Mouse (Mus musculus) midbrain, embryonic 11.5 days (tissue): ENCODE measurements at regions not wholly inside any gene's neighbourhood (a gene's known extent, or its start where the extent isn't known, plus 50 kb on each side); places are given as distances from the start of the nearest gene placed in this dataset.

ENCODE experiments used
- ATAC-seq: fragments of 200-750 bp; cut with Nextera tagmentation; 2 replicates; pipeline ENCODE4 v1.8.0; 2017; ENCODE audit warnings: moderate TSS enrichment, moderate library complexity; ENCODE audit not compliant: low FRiP score
- DNase-seq: peaks from one replicate; pipeline ENCODE4 v3.0.0; 2015; ENCODE audit warnings: low spot score; ENCODE audit errors: missing footprints
- H3K27ac ChIP-seq: fragments of 300-500 bp; sonication (generic); 2 replicates; pipeline ENCODE4 v1.5.1; 2014; ENCODE audit warnings: low read depth, low read length
- H3K27me3 ChIP-seq: fragments of 300-500 bp; sonication (generic); 2 replicates; pipeline ENCODE4 v1.6.1; 2014; ENCODE audit warnings: mild to moderate bottlenecking, low read length, moderate library complexity, mixed read lengths; ENCODE audit not compliant: control insufficient read depth, insufficient read depth
- H3K36me3 ChIP-seq: fragments of 300-500 bp; sonication (generic); 2 replicates; pipeline ENCODE4 v1.6.1; 2014; ENCODE audit warnings: mild to moderate bottlenecking, low read length, moderate library complexity, mixed read lengths; ENCODE audit not compliant: control insufficient read depth, insufficient read depth
- H3K4me1 ChIP-seq: fragments of 300-500 bp; sonication (generic); 2 replicates; pipeline ENCODE4 v1.6.1; 2014; ENCODE audit warnings: low read length; ENCODE audit not compliant: control insufficient read depth, insufficient read depth
- H3K4me2 ChIP-seq: fragments of 300-500 bp; sonication (generic); 2 replicates; pipeline ENCODE4 v1.6.1; 2014; ENCODE audit warnings: mild to moderate bottlenecking, moderate library complexity
- H3K4me3 ChIP-seq: fragments of 300-500 bp; sonication (generic); 2 replicates; pipeline ENCODE4 v1.5.1; 2014; ENCODE audit warnings: low read depth, low read length
- H3K9ac ChIP-seq: fragments of 300-500 bp; sonication (generic); 2 replicates; pipeline ENCODE4 v1.6.1; 2014; ENCODE audit warnings: low read length
- H3K9me3 ChIP-seq: fragments of 300-500 bp; sonication (generic); 2 replicates; pipeline ENCODE4 v1.6.1; 2016; ENCODE audit warnings: low read length; ENCODE audit not compliant: control insufficient read depth
- WGBS: fragments of 180-500 bp; shearing (Covaris S2); extraction: QIAGEN DNeasy Blood & Tissue Kit; methylation state at CpG from one replicate; pipeline ENCODE4 v1.1.7; 2014; 5-methylcytosine and 5-hydroxymethylcytosine counted together

- no peak for ATAC-seq
- Histone ChIP-seq H3K4me1 (no peaks in the 10 kb centered on the region), H3K4me3 (no peak overlapping the region), H3K4me2 (no peak overlapping the region), H3K9ac (no peak overlapping the region), H3K36me3 (no peaks in the 10 kb centered on the region), H3K9me3 (no peaks in the 10 kb centered on the region), H3K27ac (no peak overlapping the region), H3K27me3 (no peaks in the 10 kb centered on the region)
- 96% methylated on average over 10 of the region's 10 CpGs for WGBS
- DNase-seq: no peak
These were observed 715.4 kb upstream of the Adgrl2 start for GRCm38 (mm10) chr3:149705724-149706123.

- H3K4me1 ChIP-seq: no peaks in the 10 kb centered on the region
- WGBS: 87% methylated on average over 12 of the region's 12 CpGs
- H3K27me3 ChIP-seq: no peaks in the 10 kb centered on the region
- no peaks in the 10 kb centered on the region for H3K9me3 ChIP-seq
- H3K4me2 ChIP-seq: no peak overlapping the region
- H3K9ac ChIP-seq: no peak overlapping the region
- no peaks in the 10 kb centered on the region for H3K36me3 ChIP-seq
- no peak overlapping the region for H3K27ac ChIP-seq
- ATAC-seq: no peak
- no peak overlapping the region for H3K4me3 ChIP-seq
- no peak for DNase-seq
These were observed 715.0 kb upstream of the Adgrl2 start for GRCm38 (mm10) chr3:149705322-149705721.

- Histone ChIP-seq H3K27ac (no peak overlapping the region), H3K36me3 (no peaks in the 10 kb centered on the region), H3K4me3 (no peak overlapping the region), H3K9me3 (no peaks in the 10 kb centered on the region), H3K27me3 (no peaks in the 10 kb centered on the region), H3K4me2 (no peak overlapping the region), H3K4me1 (no peaks in the 10 kb centered on the region), H3K9ac (no peak overlapping the region)
- DNase-seq: no peak
- ATAC-seq: no peak
- WGBS: 91% methylated on average over 4 of the region's 4 CpGs
These were observed 714.1 kb upstream of the Adgrl2 start for GRCm38 (mm10) chr3:149704478-149704877.

DNA sequence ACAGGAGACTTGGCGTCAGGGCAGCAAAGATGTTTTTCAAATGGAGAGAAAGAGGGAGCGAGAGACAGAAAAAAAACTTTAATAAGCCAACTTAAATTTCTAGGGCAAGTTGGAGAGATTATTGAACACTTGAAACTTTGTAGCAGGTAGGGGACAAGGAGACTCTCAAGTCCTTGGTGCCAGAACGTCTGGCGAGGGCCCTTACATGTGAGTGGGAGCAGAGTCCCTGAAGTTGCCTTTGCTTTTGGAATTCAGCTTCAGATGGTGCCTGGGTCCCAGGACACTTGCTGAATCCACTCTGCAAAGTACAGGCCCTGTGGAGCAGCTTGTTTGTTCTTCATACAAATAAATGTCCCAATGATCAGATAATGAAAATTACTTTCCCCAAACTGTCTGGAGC is 693.2 kb upstream of the Adgrl2 start:
- no peak overlapping the region for H3K4me2 ChIP-seq
- no peak overlapping the region for H3K27ac ChIP-seq
- H3K9me3 ChIP-seq: no peaks in the 10 kb centered on the region
- WGBS: 89% methylated on average over 4 of the region's 4 CpGs
- no peak for ATAC-seq
- no peak overlapping the region for H3K4me3 ChIP-seq
- no peak for DNase-seq
- no peak overlapping the region for H3K9ac ChIP-seq
- no peaks in the 10 kb centered on the region for H3K27me3 ChIP-seq
- H3K4me1 ChIP-seq: no peaks in the 10 kb centered on the region
- no peaks in the 10 kb centered on the region for H3K36me3 ChIP-seq

DNA sequence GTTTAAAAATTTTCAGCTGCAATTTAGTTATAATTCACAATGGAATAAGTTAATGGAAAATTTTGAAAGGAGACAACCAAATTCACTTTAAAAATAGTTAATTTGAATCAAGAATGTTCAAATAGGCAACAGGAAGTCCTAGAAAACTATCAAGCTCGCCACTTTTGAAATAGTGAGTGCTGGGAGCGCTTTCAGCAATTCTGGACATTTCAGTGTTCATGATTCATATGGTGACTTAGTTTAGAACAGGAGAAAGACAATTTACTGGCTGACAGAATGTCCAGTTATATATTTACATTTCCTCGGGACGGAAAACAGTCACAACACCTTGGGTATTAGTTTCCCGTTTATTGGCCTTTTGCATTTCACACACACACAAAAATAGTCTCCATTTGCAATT is 691.9 kb upstream of the Adgrl2 start:
- 92% methylated on average over 5 of the region's 5 CpGs for whole genome bisulfite sequencing
- no peaks in the 10 kb centered on the region for H3K36me3 ChIP-seq
- H3K4me2 ChIP-seq: no peak overlapping the region
- H3K4me3 ChIP-seq: no peak overlapping the region
- H3K27ac ChIP-seq: no peak overlapping the region
- ATAC-seq (no peak), DNase-seq (no peak)
- no peak overlapping the region for H3K9ac ChIP-seq
- H3K9me3 ChIP-seq: no peaks in the 10 kb centered on the region
- H3K27me3 ChIP-seq: no peaks in the 10 kb centered on the region
- no peaks in the 10 kb centered on the region for H3K4me1 ChIP-seq

GRCm38 (mm10) chr3:149673926-149674325 is 683.6 kb upstream of the Adgrl2 start:
- no peak overlapping the region for H3K4me3 ChIP-seq
- no peaks in the 10 kb centered on the region for H3K4me1 ChIP-seq
- no peaks in the 10 kb centered on the region for H3K9me3 ChIP-seq
- no peaks in the 10 kb centered on the region for H3K27me3 ChIP-seq
- H3K9ac ChIP-seq: no peak overlapping the region
- H3K4me2 ChIP-seq: no peak overlapping the region
- H3K27ac ChIP-seq: no peak overlapping the region
- ATAC-seq (no peak), DNase-seq (peak; percentile 17)
- no peaks in the 10 kb centered on the region for H3K36me3 ChIP-seq

- Histone ChIP-seq H3K27ac (no peak overlapping the region), H3K9me3 (no peaks in the 10 kb centered on the region), H3K4me3 (no peak overlapping the region), H3K4me1 (no peaks in the 10 kb centered on the region), H3K9ac (no peak overlapping the region), H3K27me3 (no peaks in the 10 kb centered on the region), H3K4me2 (no peak overlapping the region), H3K36me3 (no peaks in the 10 kb centered on the region)
- no peak for DNase-seq
- ATAC-seq: no peak
- 87% methylated on average over 3 of the region's 3 CpGs for WGBS
These were observed 674.3 kb upstream of the Adgrl2 start for GRCm38 (mm10) chr3:149664624-149665023.

DNA sequence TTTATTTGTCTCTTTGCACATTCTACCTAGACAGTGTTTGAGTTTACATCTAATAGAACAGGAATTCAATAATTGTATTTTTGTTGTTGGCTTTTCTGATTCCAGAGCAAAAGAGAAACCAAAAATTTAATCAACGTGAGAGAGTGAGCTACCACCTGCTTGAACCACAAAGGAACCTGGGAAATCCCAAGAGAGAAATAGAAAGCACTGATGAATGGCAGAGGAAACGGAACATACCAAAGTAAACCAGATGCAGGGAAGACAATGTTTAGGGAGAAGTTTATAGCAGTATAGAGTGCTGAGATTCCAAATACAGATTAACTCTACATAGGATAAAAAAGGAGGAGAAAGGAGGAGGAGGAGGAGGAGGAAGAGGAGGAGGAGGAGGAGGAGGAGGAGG is 648.0 kb upstream of the Adgrl2 start:
- no peak overlapping the region for H3K4me2 ChIP-seq
- 82% methylated on average over 2 of the region's 2 CpGs for WGBS
- no peaks in the 10 kb centered on the region for H3K36me3 ChIP-seq
- no peaks in the 10 kb centered on the region for H3K27me3 ChIP-seq
- no peaks in the 10 kb centered on the region for H3K4me1 ChIP-seq
- no peaks in the 10 kb centered on the region for H3K9me3 ChIP-seq
- ATAC-seq (no peak), DNase-seq (no peak)
- H3K9ac ChIP-seq: no peak overlapping the region
- no peak overlapping the region for H3K27ac ChIP-seq
- H3K4me3 ChIP-seq: no peak overlapping the region

DNA sequence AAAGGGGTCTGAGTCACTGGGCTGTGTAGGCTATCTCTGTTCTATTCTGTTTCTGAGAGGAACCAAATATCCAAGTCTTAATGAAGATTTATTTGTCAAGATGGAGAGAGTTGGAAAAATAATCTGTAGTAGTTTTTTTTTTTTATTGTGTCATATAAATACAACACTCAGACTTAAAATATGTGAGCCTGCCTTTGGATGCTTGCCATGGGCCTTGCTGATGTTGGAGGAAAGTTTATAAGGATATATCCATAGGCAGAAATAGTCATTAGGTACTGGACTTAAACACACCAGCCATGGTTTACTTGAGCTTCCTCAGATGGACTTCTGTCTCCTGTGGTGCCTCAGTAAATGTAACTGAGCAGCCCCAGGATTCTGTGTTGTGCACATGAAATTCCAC is 635.8 kb upstream of the Adgrl2 start:
- Histone ChIP-seq H3K36me3 (no peaks in the 10 kb centered on the region), H3K27ac (no peak overlapping the region), H3K4me1 (no peaks in the 10 kb centered on the region), H3K9ac (no peak overlapping the region), H3K4me3 (no peak overlapping the region), H3K9me3 (no peaks in the 10 kb centered on the region), H3K27me3 (no peaks in the 10 kb centered on the region), H3K4me2 (no peak overlapping the region)
- DNase-seq (no peak), ATAC-seq (no peak)

DNA sequence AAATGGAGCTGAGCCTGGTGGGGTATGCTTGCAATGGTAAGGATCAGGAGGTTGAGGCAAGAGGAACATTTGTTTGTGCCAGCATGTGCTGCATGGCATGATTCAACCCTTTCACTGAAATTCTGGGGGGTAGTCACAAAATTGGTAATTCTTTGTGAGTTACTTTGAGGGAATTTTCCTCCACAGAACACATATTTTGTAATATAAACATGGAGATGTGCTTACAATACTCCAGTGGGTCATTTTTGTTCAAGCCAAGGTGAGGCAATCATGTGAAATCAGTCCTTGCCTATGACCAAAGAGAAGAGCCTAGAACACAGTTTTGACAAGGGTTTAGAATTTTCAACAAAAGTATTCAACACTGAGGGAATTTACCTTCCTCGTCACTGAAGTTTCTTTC is 635.1 kb upstream of the Adgrl2 start:
- H3K36me3 ChIP-seq: no peaks in the 10 kb centered on the region
- H3K4me1 ChIP-seq: no peaks in the 10 kb centered on the region
- H3K4me2 ChIP-seq: no peak overlapping the region
- H3K4me3 ChIP-seq: no peak overlapping the region
- no peaks in the 10 kb centered on the region for H3K9me3 ChIP-seq
- H3K9ac ChIP-seq: no peak overlapping the region
- no peak for ATAC-seq
- H3K27ac ChIP-seq: no peak overlapping the region
- 76% methylated on average over 1 of the region's 1 CpGs for WGBS
- no peaks in the 10 kb centered on the region for H3K27me3 ChIP-seq
- DNase-seq: no peak
